Mouse (Mus musculus): ENCODE measurements around the gene Thrap3. TPM values are rescaled to one million over a fixed set of nuclear protein-coding genes. Genes with fewer than 3 reads are reported as not detected.
A peak's percentile ranks its signal among the peaks of the same experiment; 100 is the strongest.
"Not testable (repeated sequence)": the region's sequence is repeated elsewhere in the genome, so short reads cannot be mapped to it uniquely, and the experiment has no call there.

Gene Thrap3
- total RNA-seq, 1 experiment from 2014 or later: 232 TPM

DNA sequence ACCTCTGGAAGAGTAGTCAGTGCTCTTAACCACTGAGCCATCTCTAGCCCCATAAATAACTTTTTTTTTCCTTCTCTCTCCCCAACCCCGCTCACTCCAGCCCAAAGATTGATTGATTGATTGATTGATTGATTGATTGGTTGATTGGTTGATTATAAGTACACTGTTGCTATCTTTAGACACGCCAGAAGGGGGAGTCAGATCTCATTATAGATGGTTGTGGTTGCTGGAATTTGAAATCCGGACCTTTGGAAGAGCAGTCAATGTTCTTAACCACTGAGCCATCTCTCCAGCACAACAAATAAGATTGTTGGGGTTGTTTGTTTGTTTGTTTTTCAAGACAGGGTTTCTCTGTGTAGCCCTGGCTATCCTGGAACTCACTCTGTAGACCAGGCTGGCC lies 17.0 kb upstream of the Thrap3 start:
- not testable (repeated sequence) for DNase-seq

GRCm38 (mm10) chr4:126217771-126218170 lies 15.2 kb upstream of the Thrap3 start:
- DNase-seq: peak; percentile 52

GRCm38 (mm10) chr4:126207081-126207480 lies 4.5 kb upstream of the Thrap3 start:
- DNase-seq: peak; percentile 50

- no peak for DNase-seq
These were observed 2.8 kb upstream of the Thrap3 start for GRCm38 (mm10) chr4:126205386-126205785.

- no peak for DNase-seq
These were observed 2.2 kb upstream of the Thrap3 start for GRCm38 (mm10) chr4:126204661-126205230.

DNA sequence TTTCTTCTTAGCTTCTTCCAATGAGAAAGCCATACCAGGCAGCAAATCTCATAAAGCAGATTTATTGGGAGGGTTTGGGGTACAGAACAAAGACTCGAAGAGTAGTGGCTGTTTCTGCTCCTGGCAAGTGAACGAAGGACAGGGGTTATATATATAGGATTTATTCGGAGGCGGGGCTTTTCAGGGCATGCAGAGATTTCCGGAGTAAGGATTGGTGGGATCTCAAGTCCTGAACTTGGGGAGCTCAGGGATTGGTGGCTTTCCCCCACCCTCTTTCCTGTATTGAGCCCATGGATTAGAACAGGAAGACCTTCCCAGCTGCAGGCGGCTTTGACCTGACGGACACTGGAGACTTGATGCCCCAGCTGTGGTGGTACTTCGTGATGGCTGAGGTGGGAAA lies 1.5 kb upstream of the Thrap3 start:
- no peak for DNase-seq

DNA sequence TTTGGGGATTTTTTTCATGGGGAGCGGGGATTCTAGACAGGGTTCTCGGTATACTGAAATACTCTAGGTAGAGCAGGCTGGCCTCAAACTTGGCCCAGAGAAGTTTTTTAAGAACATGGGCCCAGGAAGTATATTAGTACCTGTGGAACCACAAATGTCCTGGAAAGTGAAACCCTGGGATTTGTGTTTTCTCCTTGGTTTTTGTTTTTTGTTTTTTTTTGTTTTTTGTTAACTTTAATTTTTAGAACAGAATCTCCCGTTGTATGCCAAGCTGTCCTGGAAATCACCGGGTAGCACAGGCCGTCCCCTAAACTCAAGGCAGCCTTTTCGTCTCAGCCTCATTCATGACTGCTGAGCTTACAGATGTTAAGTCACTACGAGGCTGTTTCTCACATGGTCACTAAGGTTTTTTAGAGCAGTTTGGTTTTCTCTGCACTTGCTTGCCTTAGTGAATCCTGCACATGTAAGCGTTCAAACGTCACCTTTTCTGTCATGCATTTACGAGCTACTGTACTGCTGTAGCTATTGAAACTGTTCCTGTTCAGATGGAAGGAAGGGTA lies 856 bp upstream of the Thrap3 start:
- no peak for DNase-seq

GRCm38 (mm10) chr4:126201514-126202302 lies 852 bp downstream of the Thrap3 start:
- DNase-seq: no peak

- DNase-seq: no peak
These were observed 1.9 kb downstream of the Thrap3 start for GRCm38 (mm10) chr4:126200656-126201055.

DNA sequence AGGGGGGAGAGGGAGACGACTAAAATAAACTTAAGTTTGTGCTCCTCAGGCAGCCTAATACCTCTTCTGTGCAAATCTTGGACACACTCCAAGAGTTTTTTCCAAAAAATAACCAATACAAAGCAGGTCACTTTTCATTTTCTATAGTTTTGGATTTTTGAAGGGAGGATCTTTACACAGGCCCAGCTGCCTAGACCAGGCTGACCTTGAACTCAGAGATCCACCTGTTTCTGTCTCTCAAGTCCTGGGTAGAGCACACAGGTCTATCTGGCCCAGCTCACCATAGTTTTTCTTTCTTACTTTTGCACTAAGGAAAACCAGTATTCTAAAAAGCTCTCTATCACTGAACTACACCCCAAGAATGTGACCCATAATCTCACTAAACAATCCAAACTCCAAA lies 2.5 kb downstream of the Thrap3 start:
- no peak for DNase-seq

- no peak for DNase-seq
These were observed 3.0 kb downstream of the Thrap3 start for GRCm38 (mm10) chr4:126199556-126199955.

- DNase-seq: no peak
These were observed 5.1 kb downstream of the Thrap3 start for GRCm38 (mm10) chr4:126197485-126197884.

DNA sequence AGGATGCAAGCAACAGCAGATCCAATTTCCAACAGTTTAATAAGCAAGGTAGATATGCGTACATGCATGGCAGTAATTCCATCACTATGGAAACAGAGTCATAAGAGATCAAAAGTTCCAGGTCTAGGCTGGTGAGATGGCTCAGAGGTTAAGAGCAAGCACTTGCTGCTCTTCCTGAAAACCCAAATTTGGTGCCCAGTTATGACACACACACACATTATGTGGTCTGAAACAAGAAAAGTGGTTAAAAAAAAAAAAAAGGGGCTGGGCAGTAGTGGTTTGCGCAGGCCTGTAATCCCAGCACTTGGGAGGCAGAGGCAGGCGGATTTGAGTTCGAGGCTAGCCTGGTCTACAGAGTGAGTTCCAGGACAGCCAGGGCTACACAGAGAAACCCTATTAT lies 7.6 kb downstream of the Thrap3 start:
- DNase-seq: no peak

DNA sequence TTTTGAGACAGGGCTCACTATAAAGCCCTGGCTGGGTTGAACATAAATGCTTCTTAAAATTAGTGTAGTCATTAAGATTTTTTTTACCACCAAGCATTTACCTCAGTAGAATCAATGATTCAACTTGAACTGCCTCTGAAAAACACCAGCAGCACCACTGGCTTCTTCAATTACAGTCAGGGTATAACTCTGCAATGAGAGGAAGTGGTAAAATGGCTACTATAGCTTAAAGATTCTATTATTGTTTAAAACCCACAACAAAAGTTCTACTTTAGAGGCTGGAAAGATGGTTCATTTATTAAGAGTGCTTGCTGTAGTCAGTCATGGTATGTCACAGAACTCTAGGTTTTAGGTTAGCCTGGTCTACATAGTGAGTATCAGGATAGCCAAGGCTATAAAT lies 8.3 kb downstream of the Thrap3 start:
- no peak for DNase-seq

DNA sequence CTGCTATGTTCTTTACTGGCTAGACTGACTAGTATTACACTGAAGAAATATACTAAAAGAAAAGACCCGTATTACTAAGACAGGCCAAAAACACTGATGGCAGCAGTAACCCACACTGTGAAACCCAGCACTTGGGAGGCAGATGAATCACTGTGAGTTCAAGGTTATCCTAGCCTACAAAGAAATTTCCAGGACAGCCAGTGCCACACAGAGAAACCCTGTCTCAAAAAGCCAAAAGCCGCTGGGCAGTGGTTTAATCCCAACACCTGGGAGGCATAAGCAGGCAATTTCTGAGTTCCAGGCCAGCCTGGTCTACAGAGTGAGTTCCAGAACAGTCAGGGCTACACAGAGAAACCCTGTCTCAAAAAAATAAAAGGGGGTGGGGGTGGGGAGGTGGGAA lies 11.9 kb downstream of the Thrap3 start:
- peak; percentile 26 for DNase-seq

- no peak for DNase-seq
These were observed 15.5 kb downstream of the Thrap3 start for GRCm38 (mm10) chr4:126187096-126187495.

DNA sequence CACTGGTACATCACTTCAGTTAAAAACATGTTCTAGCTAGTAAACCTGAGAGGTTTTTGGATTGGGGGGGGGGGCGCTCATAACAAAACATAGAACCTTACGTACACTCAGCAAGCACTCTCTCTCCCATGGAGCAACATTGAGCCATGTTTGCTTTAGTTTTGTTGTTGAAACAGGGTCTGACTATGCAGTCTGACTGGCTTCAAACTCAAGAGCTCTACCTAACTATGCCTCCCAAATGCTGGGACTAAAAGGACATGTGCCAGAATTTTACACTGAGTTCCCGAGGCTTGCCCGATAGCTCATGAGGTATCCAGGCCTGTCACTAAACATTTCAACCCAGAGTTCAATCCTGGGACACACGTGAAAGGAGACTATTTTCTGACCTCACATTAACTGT lies 19.5 kb downstream of the Thrap3 start:
- DNase-seq: no peak

GRCm38 (mm10) chr4:126181170-126181957 lies 21.2 kb downstream of the Thrap3 start:
- peak; percentile 41 for DNase-seq

- DNase-seq: not testable (repeated sequence)
These were observed 26.6 kb downstream of the Thrap3 start for GRCm38 (mm10) chr4:126175980-126176379.

DNA sequence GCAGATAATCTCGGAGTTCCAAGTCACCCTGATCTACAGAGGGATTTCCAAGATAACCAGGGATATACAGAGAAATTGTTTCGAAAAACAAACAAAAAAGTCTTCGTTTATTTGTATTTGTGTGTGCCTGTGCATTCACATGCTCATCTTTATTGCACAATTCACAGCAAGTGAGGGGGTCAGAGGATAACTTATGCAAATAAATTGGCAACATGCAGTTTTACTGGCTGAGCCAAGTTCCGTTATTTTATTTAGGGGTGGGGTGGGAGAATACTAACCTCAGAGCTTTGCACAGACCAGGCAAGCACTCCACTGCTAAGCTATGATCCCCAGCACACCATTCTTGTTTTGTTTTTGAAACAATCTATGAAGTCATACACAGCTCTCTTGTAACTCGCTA lies 28.8 kb downstream of the Thrap3 start:
- no peak for DNase-seq

- DNase-seq: not testable (repeated sequence)
These were observed 31.8 kb downstream of the Thrap3 start for GRCm38 (mm10) chr4:126170737-126171136.

DNA sequence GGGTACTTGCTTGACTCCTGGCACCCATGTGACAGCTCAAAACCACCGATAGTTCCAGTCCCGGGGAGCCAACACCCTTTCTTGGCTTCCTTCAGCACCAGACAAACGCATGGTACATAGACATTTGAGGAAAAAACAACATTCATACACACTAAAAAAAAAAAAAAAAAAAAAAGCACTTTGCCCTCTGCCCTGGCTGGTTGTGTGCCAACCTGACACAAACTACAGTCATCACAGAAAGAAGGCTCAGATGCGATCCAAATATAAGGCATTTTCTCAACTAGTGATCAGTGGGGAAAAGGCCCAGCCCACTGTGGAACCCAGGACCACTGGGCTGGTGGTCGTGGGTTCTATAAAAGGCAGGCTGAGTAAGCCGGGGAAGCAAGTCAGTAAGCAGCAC lies 33.7 kb downstream of the Thrap3 start:
- no peak for DNase-seq

DNA sequence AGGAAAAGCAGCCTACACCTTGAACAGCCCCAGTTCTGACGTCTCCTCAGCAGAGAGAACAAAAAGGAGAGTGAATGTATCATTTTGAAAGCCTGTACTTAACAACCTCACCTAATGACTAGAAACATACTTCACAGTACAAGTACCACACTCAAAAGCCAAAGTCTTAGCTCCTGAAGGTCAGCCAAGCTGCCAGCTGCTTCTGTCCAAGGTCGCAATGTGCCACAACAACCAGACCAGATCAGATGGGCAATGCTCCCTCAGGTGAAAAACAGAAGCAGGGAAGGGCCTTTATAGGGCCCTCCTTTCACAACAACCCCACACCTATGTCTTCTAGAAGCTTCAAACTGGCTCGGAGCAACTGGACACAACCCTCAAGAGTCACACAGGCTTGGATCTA lies 36.5 kb downstream of the Thrap3 start:
- no peak for DNase-seq
